Mouse (Mus musculus) ovary, postnatal 14 days (tissue): ENCODE data around the gene Trex1.

Source experiments
- DNase-seq: peaks from one replicate; pipeline ENCODE4 v3.0.0; 2022; ENCODE audit warnings: low spot score

Gene Trex1

GRCm38 (mm10) chr9:109087987-109088386 lies 28.5 kb upstream of the Trex1 start:
- DNase-seq: no peak

DNA sequence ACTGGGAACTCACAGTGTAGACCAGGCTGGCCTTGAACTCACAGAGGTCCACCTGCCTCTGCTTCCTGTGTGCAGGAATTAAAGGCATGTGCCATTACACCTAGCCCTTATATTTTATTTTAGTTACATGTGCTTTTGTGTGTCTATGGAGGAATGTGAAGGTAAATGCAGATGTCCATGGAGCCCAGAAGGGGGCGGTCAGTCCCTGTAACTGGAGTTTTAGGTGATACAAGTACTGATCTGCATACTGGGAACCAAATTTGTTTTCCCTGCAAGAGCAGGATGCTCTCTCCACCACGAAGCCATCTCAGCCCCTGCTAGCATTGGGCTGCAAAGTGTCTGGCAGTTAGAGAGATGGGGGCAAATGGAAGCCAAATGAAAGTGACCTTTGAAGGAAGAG lies 25.4 kb upstream of the Trex1 start:
- no peak for DNase-seq

DNA sequence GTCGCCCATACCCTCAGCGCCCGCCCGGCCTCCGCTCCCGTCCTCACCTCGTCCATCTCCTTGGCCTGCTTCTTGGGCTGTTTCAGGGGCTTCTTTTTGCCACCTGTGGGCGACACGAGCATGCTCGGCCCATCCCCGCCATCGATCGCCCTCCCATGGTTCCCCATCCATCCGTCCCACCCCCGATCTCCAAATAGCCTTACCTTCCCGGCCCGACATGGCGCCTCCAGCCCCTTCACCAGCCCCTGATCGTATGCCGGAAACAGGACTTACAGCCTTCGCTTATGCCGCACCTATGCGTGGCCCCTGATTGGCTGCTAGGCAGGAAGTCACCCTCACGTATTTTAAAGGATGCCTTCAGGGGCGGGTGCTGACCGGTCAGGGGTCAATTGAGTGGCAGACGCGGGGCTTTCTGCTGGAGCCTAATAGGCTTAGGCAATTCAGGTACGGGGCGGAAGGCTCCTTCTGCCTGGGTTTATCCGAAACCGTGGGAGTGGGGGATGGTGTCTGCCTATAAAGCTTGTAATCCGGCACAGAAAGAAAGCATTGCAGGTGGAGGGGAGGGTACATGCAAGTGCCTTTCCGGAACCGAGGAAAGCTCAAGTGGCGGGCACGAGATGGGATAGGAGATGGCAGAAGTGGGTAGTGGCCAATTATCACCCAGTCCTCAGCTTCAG lies 22.7 kb upstream of the Trex1 start, which contains the start of the genes Ccdc51 and Tma7:
Ccdc51 (plus strand) TSS at position 370 of the 677 bp plus-strand sequence.
Tma7 (minus strand) TSS at position 464 of the 677 bp plus-strand sequence.
- DNase-seq: peak; percentile 57

DNA sequence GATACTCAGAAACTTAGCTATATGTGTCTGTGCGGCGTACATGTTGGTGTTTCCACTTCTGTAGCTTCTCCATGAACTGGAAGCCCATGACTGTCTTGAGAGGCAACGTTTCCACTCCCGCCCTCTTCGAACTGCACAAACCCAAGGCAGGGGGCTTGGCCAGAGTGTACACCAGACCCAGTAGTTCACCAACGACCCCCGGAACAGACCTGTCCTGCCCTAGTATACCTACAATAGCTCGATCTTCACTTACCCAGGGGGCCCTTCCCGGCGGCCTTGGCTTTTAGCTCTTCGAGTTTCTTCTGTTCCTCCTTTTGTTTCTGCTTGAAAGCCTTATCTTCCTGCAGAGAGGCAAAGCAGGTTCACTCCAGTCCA lies 22.2 kb upstream of the Trex1 start:
- DNase-seq: no peak

GRCm38 (mm10) chr9:109080516-109080915 lies 21.0 kb upstream of the Trex1 start:
- no peak for DNase-seq

DNA sequence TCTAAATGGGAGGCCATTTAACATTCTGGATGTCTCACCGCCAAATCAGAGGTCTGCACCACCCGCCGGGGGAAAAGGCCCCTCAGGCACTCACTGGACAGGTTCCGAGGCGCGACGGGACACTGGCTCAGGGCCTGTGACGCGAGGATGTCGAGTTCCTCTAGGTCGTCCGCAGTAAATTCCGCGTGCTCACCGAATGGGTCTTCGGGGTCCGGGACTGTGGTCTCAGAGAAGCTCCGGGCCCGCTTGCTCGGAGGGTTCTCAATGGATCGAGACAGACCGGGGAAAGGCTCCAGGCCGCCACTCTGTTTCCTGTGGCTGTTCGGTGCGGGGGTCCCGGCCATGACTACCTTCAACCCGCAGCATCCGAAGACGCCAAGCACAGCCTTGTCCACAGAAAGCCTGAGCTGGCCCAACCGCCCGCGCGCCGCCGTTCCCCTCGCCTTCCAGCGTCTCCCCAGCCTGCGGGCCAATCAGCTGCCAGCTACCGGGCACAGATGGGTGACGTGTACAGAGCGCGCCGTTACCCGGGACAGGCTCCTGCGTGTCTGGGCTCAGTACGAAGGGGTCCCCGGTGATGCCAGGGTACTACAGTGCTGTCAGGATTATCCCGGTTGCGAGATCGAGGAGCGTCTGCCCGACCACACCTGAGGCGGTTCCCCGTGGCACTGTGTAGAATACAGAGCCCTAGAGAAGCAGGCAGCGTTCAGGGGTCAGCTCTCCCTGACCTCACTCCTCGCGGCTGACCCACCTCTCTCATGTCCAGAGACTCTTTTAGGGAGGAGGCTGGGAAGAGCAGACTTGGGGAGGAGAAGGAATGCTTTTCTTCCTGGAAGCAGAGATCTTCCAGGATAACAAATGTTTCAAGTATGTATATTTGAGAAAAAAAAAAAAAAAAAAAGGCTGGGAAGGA lies 14.4 kb upstream of the Trex1 start, which contains the start of gene Atrip:
Atrip (minus strand) TSS at position 464 of the 913 bp plus-strand sequence.
- peak; percentile 90 for DNase-seq

DNA sequence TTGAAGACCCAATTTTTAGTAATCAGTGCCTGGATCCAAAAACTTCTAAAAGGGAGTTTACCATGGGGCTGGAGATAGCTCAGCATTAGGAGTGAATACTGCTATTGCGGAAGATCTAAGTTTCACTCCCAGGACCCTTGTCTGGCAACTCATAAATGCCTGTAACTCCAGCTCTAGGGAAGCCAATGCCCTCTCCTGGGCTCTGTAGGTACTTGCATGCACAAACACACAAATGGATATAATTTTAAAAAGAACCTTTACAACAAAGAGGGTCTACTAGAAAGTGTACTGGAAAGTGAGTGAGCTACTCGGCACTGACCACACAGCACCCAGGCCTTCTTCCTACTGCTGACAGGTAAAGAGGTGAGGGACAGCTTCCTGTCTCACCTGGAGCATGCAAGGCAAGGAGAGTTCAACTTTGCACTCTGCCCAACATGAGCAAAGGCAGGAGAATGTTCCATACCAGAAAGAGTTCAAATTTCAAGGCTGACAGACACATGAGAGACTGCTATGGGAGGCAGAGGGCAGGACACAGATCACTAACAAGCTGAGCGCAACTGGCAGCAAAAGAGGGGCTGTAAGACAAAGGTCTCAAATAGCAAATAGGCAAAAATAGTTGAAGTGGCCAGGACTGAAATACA lies 8.7 kb upstream of the Trex1 start:
- DNase-seq: no peak

- no peak for DNase-seq
Observed at GRCm38 (mm10) chr9:109060898-109061295, 1.4 kb upstream of the Trex1 start.

DNA sequence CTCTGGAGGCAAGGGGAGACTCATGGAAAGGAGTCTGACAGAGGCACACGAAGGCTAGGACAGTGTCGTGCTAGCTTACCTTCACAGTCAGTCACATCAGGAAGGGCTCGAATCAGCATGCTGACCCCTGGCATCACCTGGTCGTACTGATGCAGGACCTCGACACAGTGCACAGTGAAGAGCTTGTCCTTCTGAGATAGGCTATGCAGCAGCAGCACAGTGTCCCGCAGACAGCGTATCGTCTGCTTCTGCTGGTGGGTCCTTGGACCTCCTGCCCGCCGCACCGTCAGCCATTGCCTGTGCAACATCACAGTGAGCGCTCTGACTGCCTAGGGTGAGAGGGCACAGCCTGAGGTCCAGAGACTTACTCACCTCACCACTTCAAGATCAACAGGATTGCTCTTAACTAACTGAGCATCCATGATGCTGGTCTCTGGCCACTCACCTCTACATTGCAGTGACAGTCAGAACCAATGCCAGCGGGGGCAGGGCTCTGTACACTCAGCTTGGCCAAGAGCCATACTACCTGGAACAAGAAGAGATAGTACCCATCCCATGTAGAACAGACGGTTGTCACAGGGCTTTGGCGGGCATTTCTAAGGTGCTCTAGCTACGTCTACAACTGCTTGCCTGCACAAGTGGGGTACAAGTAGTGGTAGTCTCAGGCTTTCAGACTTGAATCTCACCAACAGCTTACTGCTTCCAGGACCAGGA lies 807 bp upstream of the Trex1 start:
- DNase-seq: no peak

- no peak for DNase-seq
Observed at GRCm38 (mm10) chr9:109058006-109058765, 1.3 kb downstream of the Trex1 start.

DNA sequence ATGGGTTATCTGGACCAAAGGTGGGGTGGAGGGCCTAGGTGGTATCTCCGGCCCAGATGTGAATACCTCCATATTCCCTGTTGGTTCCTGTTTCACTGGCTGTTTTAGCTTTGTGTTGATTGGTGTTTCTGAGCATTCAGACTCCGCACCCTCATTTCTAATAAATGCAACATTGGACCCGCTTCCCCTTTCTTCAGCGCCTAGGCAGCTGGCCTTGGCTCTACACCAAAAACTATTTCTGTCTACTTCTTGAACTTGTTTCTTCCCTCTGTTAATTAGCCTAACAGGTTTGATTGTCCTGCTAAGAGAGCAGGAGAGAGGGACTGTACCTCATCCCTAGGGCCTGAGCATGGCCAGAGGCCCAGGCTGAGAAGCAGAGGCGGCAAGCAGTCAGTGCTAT lies 2.0 kb downstream of the Trex1 start:
- DNase-seq: no peak

DNA sequence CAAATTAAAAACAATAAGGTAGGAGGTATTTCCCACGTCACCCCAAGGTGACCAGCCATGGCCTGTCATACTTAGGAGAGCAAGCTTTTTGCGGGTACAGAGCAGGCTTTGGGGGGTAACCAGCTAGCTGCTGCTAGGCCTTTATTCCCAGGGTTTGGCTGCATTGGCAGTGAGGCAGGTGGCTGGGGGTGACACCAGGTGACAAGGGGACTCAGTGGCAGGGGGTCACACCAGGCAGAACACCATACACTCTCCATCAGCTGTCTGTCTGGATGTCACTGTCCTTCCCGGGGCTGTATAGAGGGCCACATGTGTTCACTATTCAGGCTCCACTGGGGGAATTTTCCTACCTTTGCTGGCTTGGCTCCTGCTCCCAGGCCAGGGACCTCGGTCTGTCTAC lies 2.6 kb downstream of the Trex1 start:
- no peak for DNase-seq

DNA sequence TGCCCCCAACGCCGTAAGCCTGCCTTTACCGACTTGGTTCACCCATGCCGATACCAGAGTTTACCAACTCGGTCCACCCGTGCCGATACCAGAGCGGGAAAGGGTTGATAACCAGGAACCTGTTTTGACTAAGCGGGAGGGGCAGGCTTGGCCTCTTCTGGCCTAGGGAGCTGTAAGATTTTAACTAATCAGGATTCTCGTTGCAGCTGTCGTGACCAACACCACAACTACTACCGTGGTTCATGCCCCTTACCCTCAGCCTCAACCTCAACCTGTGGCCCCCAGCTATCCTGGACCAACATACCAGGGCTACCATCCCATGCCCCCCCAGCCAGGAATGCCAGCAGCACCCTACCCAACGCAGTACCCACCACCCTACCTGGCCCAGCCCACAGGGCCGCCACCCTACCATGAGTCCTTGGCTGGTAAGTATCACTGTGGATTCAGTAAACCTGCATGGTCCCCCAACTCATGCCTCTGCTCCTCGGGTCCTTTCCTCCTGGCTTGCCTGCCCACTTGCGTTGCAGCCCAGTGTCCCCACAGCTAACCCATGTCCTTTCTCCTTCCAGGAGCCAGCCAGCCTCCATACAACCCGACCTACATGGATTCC lies 3.3 kb downstream of the Trex1 start:
- DNase-seq: no peak

GRCm38 (mm10) chr9:109055271-109056030 lies 4.1 kb downstream of the Trex1 start:
- no peak for DNase-seq

DNA sequence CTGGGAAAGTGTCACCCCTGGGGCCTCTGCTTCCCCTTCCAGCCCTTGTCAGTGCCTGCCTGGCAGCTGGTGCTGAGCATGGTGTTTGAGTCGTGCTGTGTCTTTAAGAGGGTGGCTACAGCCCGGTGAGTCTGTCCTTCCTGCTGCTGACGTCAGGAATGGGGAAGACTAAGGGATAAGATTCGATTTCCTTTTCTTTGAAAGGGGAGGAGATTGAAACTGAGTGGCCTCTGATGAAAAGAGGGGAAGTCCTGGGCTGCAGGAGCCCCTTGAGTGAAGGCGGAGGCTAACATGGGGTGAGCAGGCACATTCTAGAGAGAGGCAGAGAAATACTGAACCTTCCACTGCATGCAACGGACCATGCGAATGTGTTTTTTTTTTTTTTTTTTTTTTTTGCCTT lies 4.8 kb downstream of the Trex1 start:
- DNase-seq: no peak

GRCm38 (mm10) chr9:109053851-109054250 lies 5.7 kb downstream of the Trex1 start:
- DNase-seq: no peak

- DNase-seq: no peak
Observed at GRCm38 (mm10) chr9:109053366-109053765, 6.2 kb downstream of the Trex1 start.

DNA sequence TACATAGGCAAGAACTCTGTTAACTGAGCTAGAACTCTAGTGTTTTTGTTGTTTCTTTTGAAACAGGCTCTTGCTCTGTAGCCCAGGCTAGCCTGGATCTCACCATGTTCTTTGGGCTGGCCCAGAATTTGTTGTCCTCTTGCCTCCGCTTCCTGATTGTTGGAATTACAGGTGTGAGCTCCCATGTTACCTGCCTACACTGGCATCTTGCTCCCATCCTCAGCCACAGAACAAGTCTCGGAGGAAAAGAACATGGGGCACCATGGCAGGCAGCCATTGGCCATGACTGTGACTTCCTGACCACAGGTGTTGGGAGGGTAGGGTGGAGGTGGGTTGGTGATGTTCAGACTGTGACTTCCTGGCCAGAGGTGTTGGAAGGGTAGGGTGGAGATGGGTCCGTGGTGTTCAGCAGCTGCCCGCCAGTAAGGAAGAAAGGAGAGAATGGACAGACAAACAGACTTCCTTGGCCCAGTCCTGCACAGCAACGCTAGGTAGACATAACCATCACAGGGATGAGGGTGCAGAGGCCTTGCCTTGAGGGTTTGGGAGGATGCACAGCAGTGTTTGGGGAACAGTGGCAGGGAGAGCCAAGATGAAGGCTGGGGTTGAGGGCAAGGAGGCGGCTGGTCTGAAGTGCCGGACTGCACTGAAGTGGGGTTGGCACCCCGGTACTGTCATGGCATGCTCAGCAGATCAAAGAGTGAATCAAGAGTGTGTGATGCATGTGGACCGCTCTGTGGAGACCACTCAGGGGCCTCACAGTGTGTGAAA lies 6.9 kb downstream of the Trex1 start:
- no peak for DNase-seq
